In the genomic region with DNA sequence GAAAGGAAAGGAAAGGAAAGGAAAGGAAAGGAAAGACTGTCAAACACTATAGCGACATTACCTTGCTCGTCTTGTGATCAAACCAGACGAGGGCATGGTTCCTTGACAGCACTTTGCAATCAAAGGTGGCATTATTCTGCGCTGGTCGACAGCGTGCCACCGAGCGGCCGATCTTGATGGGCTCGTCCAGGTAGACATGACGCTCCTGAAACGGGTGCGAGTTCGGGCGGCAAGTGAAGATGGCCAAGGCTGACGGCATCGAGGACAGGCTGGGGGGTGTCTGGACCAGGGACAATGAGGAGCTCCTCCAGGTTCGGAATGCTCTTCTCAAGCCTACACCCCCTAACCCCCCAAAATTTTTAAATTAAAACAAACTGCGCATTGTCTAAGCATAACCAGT, we compare ENCODE assay signal across 8 mouse cellular contexts. TPM values are rescaled to one million over a fixed set of nuclear protein-coding genes. Genes with fewer than 3 reads are reported as not detected.
DNase-seq lines count a peak whose midpoint lies in the region; ATAC-seq and TF ChIP-seq lines count a peak whose summit lies in the region.

No protein-coding gene starts in this region.

- ATAC-seq in kidney, embryonic 14.5 days (ENCODE audit: low FRiP score, low TSS enrichment): no peak
- no peak for ATAC-seq in forebrain, embryonic 15.5 days (replicated peaks)
- ATAC-seq in limb, embryonic 15.5 days (ENCODE audit: insufficient number of reproducible peaks, low FRiP score, low TSS enrichment, low read depth): no peak

- no peak overlapping the region for H3K27ac ChIP-seq in kidney, embryonic 14.5 days (ENCODE audit: low read depth, low read length)
- H3K27ac ChIP-seq in forebrain, embryonic 15.5 days (replicated peaks): no peak overlapping the region
- H3K27ac ChIP-seq in limb, embryonic 15.5 days: no peak overlapping the region
- H3K27ac ChIP-seq in olfactory bulb, adult 2 months (ENCODE audit: insufficient read depth, low read depth, low read length): no peak overlapping the region

- peaks cover 14% of the 10 kb centered on the region for H3K4me1 ChIP-seq in kidney, embryonic 14.5 days (ENCODE audit: control insufficient read depth, insufficient read depth, low read length)
- peaks cover 43% of the 10 kb centered on the region for H3K4me1 ChIP-seq in forebrain, embryonic 15.5 days
- peaks cover 18% of the 10 kb centered on the region for H3K4me1 ChIP-seq in limb, embryonic 15.5 days
- peaks cover 11% of the 10 kb centered on the region for H3K4me1 ChIP-seq in olfactory bulb, adult 2 months (ENCODE audit: control insufficient read depth, insufficient read depth, low read length)

- no peaks in the 10 kb centered on the region; the same call in 1 of the 2 replicates for H3K36me3 ChIP-seq in kidney, embryonic 14.5 days (ENCODE audit: control insufficient read depth, insufficient read depth, low read length)
- no peaks in the 10 kb centered on the region for H3K36me3 ChIP-seq in forebrain, embryonic 15.5 days
- H3K36me3 ChIP-seq in limb, embryonic 15.5 days: no peaks in the 10 kb centered on the region

- no peak for TF ChIP-seq CTCF in olfactory bulb, adult 2 months (IDR thresholded peaks at IDR 0.05; ENCODE audit: insufficient read depth, low read depth, low read length)

- H3K4me3 ChIP-seq in kidney, embryonic 14.5 days (ENCODE audit: low read length): peak overlapping the region; percentile 97
- peak overlapping the region; percentile 98 for H3K4me3 ChIP-seq in forebrain, embryonic 15.5 days
- peak overlapping the region; percentile 94 for H3K4me3 ChIP-seq in limb, embryonic 15.5 days
- peak overlapping the region; percentile 77 for H3K4me3 ChIP-seq in olfactory bulb, adult 2 months (ENCODE audit: insufficient read depth, low read depth, low read length)

- H3K9ac ChIP-seq in kidney, embryonic 14.5 days (ENCODE audit: low read depth, low read length): peak overlapping the region; percentile 96
- peak overlapping the region; percentile 89 for H3K9ac ChIP-seq in forebrain, embryonic 15.5 days (replicated peaks)
- H3K9ac ChIP-seq in limb, embryonic 15.5 days: peak overlapping the region; percentile 85; the same call in 1 of the 2 replicates

- 23% methylated on average over 19 of the region's 19 CpGs for WGBS in kidney, embryonic 14.5 days
- WGBS in forebrain, embryonic 15.5 days: 22% methylated on average over 19 of the region's 19 CpGs
- WGBS in limb, embryonic 15.5 days: 19% methylated on average over 19 of the region's 19 CpGs
- WGBS in olfactory bulb, adult 2 months: 20% methylated on average over 19 of the region's 19 CpGs

- DNase-seq in kidney, adult 8-10 months: no peak
- peak; percentile 28 for DNase-seq in brain, adult 2 months (ENCODE audit: low read depth, low spot score)
- no peak for DNase-seq in left cerebral cortex, adult 18-20 months (ENCODE audit: low spot score in 2 of 2)
- DNase-seq in urinary bladder, postnatal 14 days (ENCODE audit: low spot score): no peak

- no peaks in the 10 kb centered on the region for H3K9me3 ChIP-seq in kidney, embryonic 14.5 days (ENCODE audit: control insufficient read depth, low read length)
- H3K9me3 ChIP-seq in forebrain, embryonic 15.5 days: no peaks in the 10 kb centered on the region
- H3K9me3 ChIP-seq in limb, embryonic 15.5 days: no peaks in the 10 kb centered on the region

- peak overlapping the region; percentile 71 for H3K4me2 ChIP-seq in kidney, embryonic 14.5 days (replicated peaks; ENCODE audit: low read depth, low read length)
- peak overlapping the region; percentile 92 for H3K4me2 ChIP-seq in forebrain, embryonic 15.5 days (replicated peaks)
- peak overlapping the region; percentile 80 for H3K4me2 ChIP-seq in limb, embryonic 15.5 days

- TF ChIP-seq POLR2A in olfactory bulb, adult 2 months (IDR thresholded peaks at IDR 0.05; ENCODE audit: insufficient read depth, low read depth, low read length): no peak

- H3K27me3 ChIP-seq in kidney, embryonic 14.5 days (ENCODE audit: control insufficient read depth, insufficient read depth, low read length): no peaks in the 10 kb centered on the region
- no peaks in the 10 kb centered on the region for H3K27me3 ChIP-seq in forebrain, embryonic 15.5 days
- H3K27me3 ChIP-seq in limb, embryonic 15.5 days: no peaks in the 10 kb centered on the region

RNA-seq across cellular contexts. Expression of gene Slmap, which starts 1.5 kb away (rescaled TPM):
- polyA plus RNA-seq in kidney, embryonic 14.5 days (2014; fragmentation: Nextera tagmentation; extraction: Ambion mirVana): 19.5 and 26.8 TPM in 2 replicates
- polyA plus RNA-seq in forebrain, embryonic 15.5 days (2015; fragmentation: Nextera tagmentation; extraction: Ambion mirVana): 13.1 and 14.9 TPM in 2 replicates
- polyA plus RNA-seq in limb, embryonic 15.5 days (2015; fragmentation: Nextera tagmentation; extraction: Ambion mirVana): 18.8 and 20.2 TPM in 2 replicates
- not detected in 2 replicates for polyA plus RNA-seq in olfactory bulb, adult 2 months (2012; ENCODE audit: insufficient read depth, insufficient read length, low replicate concordance, missing spikeins)
- 100 to 1,000 TPM; 114 to 116 TPM for total RNA-seq in left cerebral cortex, adult 18-20 months (2021)

RNA-seq across cellular contexts. Expression of gene Dennd6a, which starts 40.4 kb away (rescaled TPM):
- polyA plus RNA-seq in kidney, embryonic 14.5 days (2014; fragmentation: Nextera tagmentation; extraction: Ambion mirVana): 41.8 and 46.3 TPM in 2 replicates
- polyA plus RNA-seq in forebrain, embryonic 15.5 days (2015; fragmentation: Nextera tagmentation; extraction: Ambion mirVana): 23.8 and 26.1 TPM in 2 replicates
- 20.3 and 24.3 TPM in 2 replicates for polyA plus RNA-seq in limb, embryonic 15.5 days (2015; fragmentation: Nextera tagmentation; extraction: Ambion mirVana)
- polyA plus RNA-seq in olfactory bulb, adult 2 months (2012; ENCODE audit: insufficient read depth, insufficient read length, low replicate concordance, missing spikeins): 166 TPM in 1 of 2 replicates, not detected in the other
- 10 to 100 TPM; 25.1 to 28.4 TPM for total RNA-seq in left cerebral cortex, adult 18-20 months (2021)
